Mouse (Mus musculus) limb, embryonic 11.5 days (tissue): ENCODE results near the gene Sorbs1. TPM values are rescaled to one million over a fixed set of nuclear protein-coding genes. Genes with fewer than 3 reads are reported as not detected.

Experiments used
- ATAC-seq: fragments of 200-750 bp; cut with Nextera tagmentation; 2 replicates; pipeline ENCODE4 v1.8.0; 2017; ENCODE audit warnings: low read depth; ENCODE audit not compliant: insufficient number of reproducible peaks, low FRiP score, low TSS enrichment
- DNase-seq: peaks from one replicate; pipeline ENCODE4 v3.0.0-alpha.2; 2015; ENCODE audit warnings: low spot score
- H3K27ac ChIP-seq: fragments of 300-500 bp; sonication (generic); replicated peaks from 2 replicates; pipeline ENCODE4 v1.5.1; 2014; ENCODE audit warnings: low read depth, mild to moderate bottlenecking, low read length
- H3K27me3 ChIP-seq: fragments of 300-500 bp; sonication (generic); 2 replicates; pipeline ENCODE4 v1.6.1; 2014; ENCODE audit warnings: mild to moderate bottlenecking, low read length, mixed read lengths; ENCODE audit not compliant: control insufficient read depth, insufficient read depth
- H3K36me3 ChIP-seq: fragments of 300-500 bp; sonication (generic); 2 replicates; pipeline ENCODE4 v1.6.1; 2014; ENCODE audit warnings: mild to moderate bottlenecking, low read length, moderate library complexity, mixed read lengths; ENCODE audit not compliant: control insufficient read depth, insufficient read depth
- H3K4me1 ChIP-seq: fragments of 300-500 bp; sonication (generic); 2 replicates; pipeline ENCODE4 v1.6.1; 2014; ENCODE audit warnings: low read length, mixed read lengths; ENCODE audit not compliant: control insufficient read depth, insufficient read depth
- H3K4me2 ChIP-seq: fragments of 300-500 bp; sonication (generic); 2 replicates; pipeline ENCODE4 v1.6.1; 2014; ENCODE audit warnings: low read depth, mild to moderate bottlenecking, moderate library complexity; ENCODE audit not compliant: severe bottlenecking
- H3K4me3 ChIP-seq: fragments of 300-500 bp; sonication (generic); 2 replicates; pipeline ENCODE4 v1.5.1; 2014; ENCODE audit warnings: low read depth, low read length
- H3K9ac ChIP-seq: fragments of 300-500 bp; sonication (generic); 2 replicates; pipeline ENCODE4 v1.6.1; 2014; ENCODE audit warnings: mild to moderate bottlenecking, low read length
- H3K9me3 ChIP-seq: fragments of 300-500 bp; sonication (generic); 2 replicates; pipeline ENCODE4 v1.6.1; 2016; ENCODE audit warnings: low read length; ENCODE audit not compliant: control insufficient read depth
- WGBS: fragments of 180-500 bp; shearing (Covaris S2); extraction: QIAGEN DNeasy Blood & Tissue Kit; methylation state at CpG from one replicate; pipeline ENCODE4 v1.1.7; 2014; 5-methylcytosine and 5-hydroxymethylcytosine counted together
- polyA plus RNA-seq: library from polyadenylated mRNA; unstranded; fragments of >200 nt; fragmentation: Nextera tagmentation; extraction: Ambion mirVana; gene quantifications from 2 replicates; pipeline ENCODE4 v1.2.1, GENCODE M21; 2014

Gene Sorbs1
- polyA plus RNA-seq, 1 experiment from 2014 or later, result 25.8 TPM

- H3K4me2 ChIP-seq, result no peak overlapping the region
- ATAC-seq (no peak), DNase-seq (no peak)
- H3K36me3 ChIP-seq, result no peaks in the 10 kb centered on the region
- H3K4me1 ChIP-seq, result no peaks in the 10 kb centered on the region
- H3K27me3 ChIP-seq, result no peaks in the 10 kb centered on the region
- no peaks in the 10 kb centered on the region for H3K9me3 ChIP-seq
- H3K9ac ChIP-seq, result no peak overlapping the region
- WGBS, result 80% methylated on average over 12 of the region's 12 CpGs
- H3K27ac ChIP-seq, result no peak overlapping the region
- H3K4me3 ChIP-seq, result no peak overlapping the region
Observed at GRCm38 (mm10) chr19:40362203-40362865, 151.2 kb downstream of the Sorbs1 start.

DNA sequence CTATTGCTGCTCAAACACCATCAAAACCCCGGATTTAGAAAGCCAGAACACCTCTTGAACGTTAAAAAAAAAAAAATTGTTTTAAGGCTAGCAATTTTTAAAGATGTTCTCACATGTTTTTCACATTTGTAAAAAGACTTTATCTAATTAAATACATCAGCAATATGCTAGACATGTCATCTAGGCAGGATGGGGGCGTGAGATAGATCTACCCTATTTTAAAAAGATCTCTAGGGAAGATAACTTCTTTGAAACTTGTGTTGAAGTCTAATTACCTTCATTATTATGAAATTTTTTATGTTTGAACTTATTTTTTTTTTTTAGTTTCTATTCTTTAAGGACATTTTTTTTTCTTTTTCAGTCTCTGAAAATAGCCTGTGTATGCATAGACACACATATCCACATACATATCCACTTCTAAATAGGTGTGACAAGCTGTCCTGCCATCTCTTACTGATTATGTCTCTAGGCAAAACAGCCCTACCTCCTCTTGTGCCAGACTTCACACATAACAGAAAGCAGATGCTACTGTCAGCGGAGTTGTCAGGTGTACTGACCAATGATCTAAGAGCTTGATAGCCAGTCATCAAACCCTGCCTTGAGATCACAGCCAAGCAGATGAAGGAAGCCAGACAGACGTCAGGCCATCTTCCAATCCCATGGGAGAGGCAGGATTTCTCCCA is 153.7 kb downstream of the Sorbs1 start:
- ATAC-seq, result no peak

GRCm38 (mm10) chr19:40356536-40357522 is 156.8 kb downstream of the Sorbs1 start:
- Histone ChIP-seq H3K27ac (no peak overlapping the region), H3K36me3 (no peaks in the 10 kb centered on the region), H3K4me2 (no peak overlapping the region), H3K4me3 (no peak overlapping the region), H3K4me1 (no peaks in the 10 kb centered on the region), H3K9ac (no peak overlapping the region), H3K27me3 (no peaks in the 10 kb centered on the region), H3K9me3 (no peaks in the 10 kb centered on the region)
- 85% methylated on average over 15 of the region's 15 CpGs for WGBS
- no peak for ATAC-seq
- DNase-seq, result no peak

More for the DNA sequence above, 153.7 kb downstream of the Sorbs1 start:
- H3K4me3 ChIP-seq, result no peak overlapping the region
- H3K36me3 ChIP-seq, result no peaks in the 10 kb centered on the region
- H3K27me3 ChIP-seq, result no peaks in the 10 kb centered on the region
- no peak overlapping the region for H3K9ac ChIP-seq
- no peak overlapping the region for H3K27ac ChIP-seq
- no peaks in the 10 kb centered on the region for H3K4me1 ChIP-seq
- no peak overlapping the region for H3K4me2 ChIP-seq
- DNase-seq, result no peak
- H3K9me3 ChIP-seq, result no peaks in the 10 kb centered on the region
- 68% methylated on average over 5 of the region's 5 CpGs for WGBS

- 85% methylated on average over 3 of the region's 3 CpGs for WGBS
- Histone ChIP-seq H3K36me3 (no peaks in the 10 kb centered on the region), H3K27ac (no peak overlapping the region), H3K4me3 (no peak overlapping the region), H3K9ac (no peak overlapping the region), H3K27me3 (no peaks in the 10 kb centered on the region), H3K9me3 (no peaks in the 10 kb centered on the region), H3K4me2 (no peak overlapping the region), H3K4me1 (no peaks in the 10 kb centered on the region)
- ATAC-seq (no peak), DNase-seq (no peak)
Observed at GRCm38 (mm10) chr19:40355075-40355474, 158.5 kb downstream of the Sorbs1 start.

GRCm38 (mm10) chr19:40352006-40352405 is 161.6 kb downstream of the Sorbs1 start:
- Histone ChIP-seq H3K4me3 (no peak overlapping the region), H3K9me3 (no peaks in the 10 kb centered on the region), H3K27me3 (no peaks in the 10 kb centered on the region), H3K4me2 (no peak overlapping the region), H3K27ac (no peak overlapping the region), H3K36me3 (no peaks in the 10 kb centered on the region), H3K9ac (no peak overlapping the region), H3K4me1 (no peaks in the 10 kb centered on the region)
- 83% methylated on average over 14 of the region's 14 CpGs for WGBS
- ATAC-seq, result no peak
- no peak for DNase-seq

DNA sequence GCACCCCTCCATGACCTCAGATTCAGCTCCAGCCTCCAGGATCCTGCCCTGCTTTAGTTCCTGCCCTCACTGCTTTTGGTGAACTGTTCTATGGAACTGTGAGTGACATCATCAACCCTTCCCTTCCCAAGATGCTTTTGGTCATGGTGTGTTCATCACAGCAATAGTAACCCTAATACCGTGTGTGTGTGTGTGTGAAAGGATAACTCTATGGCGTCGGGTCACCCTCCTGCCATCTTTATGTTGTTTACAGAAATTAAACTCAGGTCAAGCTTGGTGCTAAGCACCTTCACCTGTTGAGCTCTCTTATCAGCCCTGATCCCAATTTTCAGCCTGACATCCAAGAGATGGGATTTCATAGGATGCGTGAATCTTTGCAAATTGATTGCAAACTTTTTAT is 162.7 kb downstream of the Sorbs1 start:
- Histone ChIP-seq H3K9ac (no peak overlapping the region), H3K36me3 (no peaks in the 10 kb centered on the region), H3K27me3 (no peaks in the 10 kb centered on the region), H3K4me1 (no peaks in the 10 kb centered on the region), H3K4me3 (no peak overlapping the region), H3K4me2 (no peak overlapping the region), H3K9me3 (no peaks in the 10 kb centered on the region), H3K27ac (no peak overlapping the region)
- WGBS, result 90% methylated on average over 4 of the region's 4 CpGs
- ATAC-seq, result no peak
- no peak for DNase-seq

- Histone ChIP-seq H3K9ac (no peak overlapping the region), H3K36me3 (no peaks in the 10 kb centered on the region), H3K4me1 (no peaks in the 10 kb centered on the region), H3K27ac (no peak overlapping the region), H3K27me3 (no peaks in the 10 kb centered on the region), H3K9me3 (no peaks in the 10 kb centered on the region), H3K4me3 (no peak overlapping the region), H3K4me2 (no peak overlapping the region)
- WGBS, result 70% methylated on average over 16 of the region's 16 CpGs
- ATAC-seq (no peak), DNase-seq (no peak)
Observed at GRCm38 (mm10) chr19:40349713-40350671, 163.6 kb downstream of the Sorbs1 start.
